Mouse (Mus musculus) kidney, adult 2 months (tissue): ENCODE measurements around the gene Epsti1.

Experiments used
- CTCF ChIP-seq: fragments of 200-500 bp; conservative IDR thresholded peaks from 2 replicates; pipeline ENCODE4 v1.5.1; 2011; ENCODE audit warnings: low read depth, mild to moderate bottlenecking, control low read depth, low read length, moderate library complexity, mixed read lengths; ENCODE audit not compliant: insufficient read depth, insufficient read length
- POLR2A ChIP-seq: fragments of 200-500 bp; IDR thresholded peaks from one replicate; pipeline ENCODE4 v1.6.1; 2011; ENCODE audit warnings: low read depth, low read length, control low read depth

- no peak for TF ChIP-seq CTCF
- no peak for TF ChIP-seq POLR2A
These were observed 67.3 kb downstream of the Epsti1 start for GRCm38 (mm10) chr14:77971355-77971754.
